Mouse (Mus musculus) intestine, postnatal 0 days (tissue): ENCODE measurements around the gene Txnl4b. TPM values are rescaled to one million over a fixed set of nuclear protein-coding genes. Genes with fewer than 3 reads are reported as not detected.

Experiments
- ATAC-seq: fragments of 200-750 bp; cut with Nextera tagmentation; 2 replicates; pipeline ENCODE4 v1.8.0; 2017; ENCODE audit warnings: mild to moderate bottlenecking, moderate TSS enrichment, moderate library complexity
- H3K27ac ChIP-seq: fragments of 300-500 bp; sonication (generic); 2 replicates; pipeline ENCODE4 v1.5.1; 2014; ENCODE audit warnings: mild to moderate bottlenecking, low read depth, low read length, moderate library complexity
- H3K27me3 ChIP-seq: fragments of 300-500 bp; sonication (generic); replicated peaks from 2 replicates; pipeline ENCODE4 v1.6.1; 2014; ENCODE audit warnings: low read length, mixed read lengths; ENCODE audit not compliant: control insufficient read depth, insufficient read depth
- H3K36me3 ChIP-seq: fragments of 300-500 bp; sonication (generic); 2 replicates; pipeline ENCODE4 v1.6.1; 2014; ENCODE audit warnings: mild to moderate bottlenecking, moderate library complexity; ENCODE audit not compliant: control insufficient read depth, insufficient read depth
- H3K4me1 ChIP-seq: fragments of 300-500 bp; sonication (generic); replicated peaks from 2 replicates; pipeline ENCODE4 v1.6.1; 2014; ENCODE audit warnings: antibody characterized with exemption, low read length, mixed read lengths; ENCODE audit not compliant: control insufficient read depth, insufficient read depth
- H3K4me2 ChIP-seq: fragments of 300-500 bp; sonication (generic); replicated peaks from 2 replicates; pipeline ENCODE4 v1.6.1; 2014; ENCODE audit warnings: low read depth, mild to moderate bottlenecking, moderate library complexity
- H3K4me3 ChIP-seq: fragments of 300-500 bp; sonication (generic); 2 replicates; pipeline ENCODE4 v1.5.1; 2014; ENCODE audit warnings: low read depth, low read length
- H3K9ac ChIP-seq: fragments of 300-500 bp; sonication (generic); 2 replicates; pipeline ENCODE4 v1.6.1; 2014; ENCODE audit warnings: mild to moderate bottlenecking, low read depth, low read length
- H3K9me3 ChIP-seq: fragments of 300-500 bp; sonication (generic); 2 replicates; pipeline ENCODE4 v1.6.1; 2016; ENCODE audit warnings: mixed run types; ENCODE audit not compliant: control insufficient read depth
- CTCF ChIP-seq: sonication (generic); IDR thresholded peaks from 2 replicates; pipeline ENCODE4 v1.5.1; 2016; ENCODE audit warnings: low read depth, mild to moderate bottlenecking, control low read depth, antibody characterized with exemption, moderate library complexity
- WGBS: fragments of 180-500 bp; shearing (Covaris S2); extraction: QIAGEN DNeasy Blood & Tissue Kit; methylation state at CpG from one replicate; pipeline ENCODE4 v1.1.7; 2014; 5-methylcytosine and 5-hydroxymethylcytosine counted together
- polyA plus RNA-seq: library from polyadenylated mRNA; unstranded; fragments of >200 nt; fragmentation: Nextera tagmentation; extraction: Ambion mirVana; gene quantifications from 2 replicates; pipeline ENCODE4 v1.2.1, GENCODE M21; 2015

Gene Txnl4b
- polyA plus RNA-seq, 1 experiment from 2014 or later = 17.0 TPM

DNA sequence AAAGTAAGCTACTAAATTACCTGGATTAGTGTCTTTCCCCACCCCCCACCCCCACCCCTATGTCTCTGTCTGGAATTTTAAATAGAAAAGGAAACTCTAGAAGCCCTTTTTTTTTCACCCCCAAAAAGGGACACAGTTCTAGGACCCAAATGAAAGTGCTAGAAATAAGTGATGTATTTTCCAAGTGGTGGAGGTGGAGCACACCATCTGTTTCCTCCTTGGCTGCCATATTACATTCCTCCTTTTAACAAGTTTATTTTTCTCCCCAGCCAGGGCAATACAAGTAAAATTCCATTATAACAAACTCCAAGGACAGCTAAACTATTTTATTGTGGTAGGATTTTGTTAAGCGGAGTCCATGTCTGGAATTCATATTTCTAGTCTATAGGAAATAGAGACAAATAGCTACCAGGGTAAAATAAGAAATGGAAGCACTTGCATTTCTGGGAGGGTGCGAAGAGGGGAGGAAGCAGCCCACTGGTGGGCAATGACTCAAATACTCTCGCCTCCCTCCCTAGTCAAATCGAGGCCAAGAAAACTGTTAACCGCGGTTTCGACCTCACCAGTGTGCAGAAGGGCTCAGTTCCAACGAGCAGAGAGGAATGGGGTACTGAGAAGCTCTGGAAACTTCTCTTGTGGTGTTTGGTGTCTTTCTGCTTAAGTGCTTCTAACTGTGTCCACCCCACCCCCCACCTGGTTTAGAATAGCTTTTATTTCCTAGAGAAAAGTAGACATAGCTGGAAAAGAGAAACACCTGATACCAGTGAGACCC is 22.8 kb upstream of the Txnl4b start:
- Histone ChIP-seq H3K4me1 (no peaks in the 10 kb centered on the region), H3K9ac (no peak overlapping the region), H3K4me3 (no peak overlapping the region), H3K9me3 (no peaks in the 10 kb centered on the region), H3K4me2 (no peak overlapping the region), H3K36me3 (peaks cover 11% of the 10 kb centered on the region; the same call in 1 of the 2 replicates), H3K27ac (no peak overlapping the region), H3K27me3 (no peaks in the 10 kb centered on the region)
- ATAC-seq = no peak
- no peak for TF ChIP-seq CTCF
- WGBS = 76% methylated on average over 8 of the region's 8 CpGs

DNA sequence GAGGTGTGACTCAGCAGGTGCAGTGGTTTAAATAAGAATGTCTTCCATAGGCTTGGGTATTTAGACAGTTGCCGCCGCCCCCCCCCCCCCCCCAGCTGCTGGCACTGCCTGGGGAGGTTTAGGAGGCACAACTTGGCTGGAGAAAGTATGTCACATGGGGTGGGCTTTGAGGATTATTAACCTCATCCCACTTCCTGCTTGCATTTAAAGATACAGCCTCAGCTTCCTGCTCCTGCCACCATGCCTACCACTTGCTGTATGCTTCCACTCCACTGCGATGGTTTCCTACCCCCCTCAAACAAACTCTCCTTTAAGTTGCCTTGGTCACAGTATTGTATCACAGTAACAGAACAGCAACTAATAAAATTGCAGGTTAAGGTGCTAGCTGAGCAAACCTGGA is 21.6 kb upstream of the Txnl4b start:
- no peak overlapping the region for H3K9ac ChIP-seq
- no peak for TF ChIP-seq CTCF
- no peaks in the 10 kb centered on the region for H3K9me3 ChIP-seq
- H3K4me3 ChIP-seq = no peak overlapping the region
- H3K27me3 ChIP-seq = no peaks in the 10 kb centered on the region
- H3K4me2 ChIP-seq = no peak overlapping the region
- no peak for ATAC-seq
- H3K27ac ChIP-seq = no peak overlapping the region
- no peaks in the 10 kb centered on the region for H3K4me1 ChIP-seq
- 37% methylated on average over 3 of the region's 3 CpGs for WGBS
- peaks cover 21% of the 10 kb centered on the region for H3K36me3 ChIP-seq

DNA sequence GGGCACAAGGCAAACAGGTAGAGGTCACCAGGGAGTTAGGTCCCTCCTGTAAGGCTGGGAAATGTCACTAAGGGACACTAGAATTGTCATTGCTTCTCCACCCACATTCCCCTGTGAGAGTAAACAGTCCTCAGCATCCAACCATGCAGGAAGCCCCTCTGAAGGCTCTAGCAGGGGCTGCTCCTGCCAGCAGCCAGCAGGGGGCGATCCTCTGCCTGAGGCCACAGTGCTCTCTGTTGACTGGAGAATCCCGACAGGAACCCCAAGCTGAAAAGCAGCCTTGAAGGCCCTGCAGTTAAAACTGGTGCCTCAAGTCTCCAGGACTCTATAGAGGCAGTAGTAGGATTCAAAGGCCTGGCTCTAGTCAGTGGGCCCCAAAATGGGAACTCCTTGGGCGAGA is 14.0 kb upstream of the Txnl4b start:
- peak; percentile 67 for TF ChIP-seq CTCF
- no peak for ATAC-seq
- WGBS = 33% methylated on average over 3 of the region's 3 CpGs

DNA sequence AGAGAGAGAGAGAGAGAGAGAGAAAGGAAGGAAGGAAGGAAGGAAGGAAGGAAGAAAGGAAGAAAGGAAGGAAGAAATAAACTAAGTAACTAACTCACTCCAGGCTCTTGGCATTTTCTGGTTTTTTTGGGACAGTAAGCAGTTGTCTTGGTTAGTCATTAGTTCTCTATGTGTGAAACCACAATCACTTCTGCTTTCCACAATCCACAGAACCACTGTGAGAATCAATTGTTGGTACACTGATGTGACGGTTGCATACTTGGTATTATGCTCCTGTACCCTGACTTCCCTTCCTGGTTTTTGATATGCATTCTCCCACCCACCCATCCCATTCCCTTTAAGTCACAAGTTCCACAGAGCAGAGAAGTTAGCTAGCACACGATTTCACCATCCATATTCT is 1.8 kb upstream of the Txnl4b start:
- Histone ChIP-seq H3K27ac (no peak overlapping the region), H3K9ac (no peak overlapping the region), H3K27me3 (no peaks in the 10 kb centered on the region), H3K4me2 (no peak overlapping the region), H3K4me1 (peaks cover 6% of the 10 kb centered on the region; the same call in 1 of the 2 replicates), H3K36me3 (peaks cover 41% of the 10 kb centered on the region), H3K9me3 (no peaks in the 10 kb centered on the region), H3K4me3 (no peak overlapping the region)
- 87% methylated on average over 2 of the region's 2 CpGs for WGBS
- ATAC-seq = no peak
- no peak for TF ChIP-seq CTCF

More for the DNA sequence above, 14.0 kb upstream of the Txnl4b start:
- H3K9ac ChIP-seq = no peak overlapping the region
- H3K4me1 ChIP-seq = no peaks in the 10 kb centered on the region
- H3K9me3 ChIP-seq = no peaks in the 10 kb centered on the region
- no peak overlapping the region for H3K4me2 ChIP-seq
- H3K27me3 ChIP-seq = no peaks in the 10 kb centered on the region
- no peak overlapping the region for H3K27ac ChIP-seq
- peaks cover 95% of the 10 kb centered on the region for H3K36me3 ChIP-seq
- H3K4me3 ChIP-seq = no peak overlapping the region

DNA sequence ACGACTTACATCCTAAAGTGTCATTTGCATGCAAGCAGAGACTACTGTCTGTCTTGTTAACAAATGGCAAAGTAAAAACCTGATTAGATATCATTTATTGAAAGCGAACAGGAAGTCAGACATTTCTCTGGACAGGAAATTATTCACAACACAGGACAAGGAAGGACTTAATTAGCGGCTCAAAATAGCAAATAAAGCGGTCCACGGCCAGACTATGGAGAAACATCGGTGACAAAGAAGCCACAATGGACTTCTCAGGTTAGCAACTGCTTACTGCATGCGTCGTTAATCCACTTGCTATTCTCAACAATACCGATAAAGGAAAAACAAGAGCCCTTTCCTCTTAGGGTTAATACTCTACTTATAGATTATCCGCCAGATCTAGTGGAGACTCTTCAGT is 926 bp upstream of the Txnl4b start:
- Histone ChIP-seq H3K27me3 (no peaks in the 10 kb centered on the region), H3K4me2 (peak overlapping the region; percentile 76), H3K4me1 (peaks cover 6% of the 10 kb centered on the region; the same call in 1 of the 2 replicates), H3K36me3 (peaks cover 39% of the 10 kb centered on the region), H3K9me3 (no peaks in the 10 kb centered on the region), H3K9ac (peak overlapping the region; percentile 95), H3K4me3 (peak overlapping the region; percentile 78), H3K27ac (peak overlapping the region; percentile 95)
- 3% methylated on average over 10 of the region's 10 CpGs for WGBS
- no peak for ATAC-seq
- no peak for TF ChIP-seq CTCF

DNA sequence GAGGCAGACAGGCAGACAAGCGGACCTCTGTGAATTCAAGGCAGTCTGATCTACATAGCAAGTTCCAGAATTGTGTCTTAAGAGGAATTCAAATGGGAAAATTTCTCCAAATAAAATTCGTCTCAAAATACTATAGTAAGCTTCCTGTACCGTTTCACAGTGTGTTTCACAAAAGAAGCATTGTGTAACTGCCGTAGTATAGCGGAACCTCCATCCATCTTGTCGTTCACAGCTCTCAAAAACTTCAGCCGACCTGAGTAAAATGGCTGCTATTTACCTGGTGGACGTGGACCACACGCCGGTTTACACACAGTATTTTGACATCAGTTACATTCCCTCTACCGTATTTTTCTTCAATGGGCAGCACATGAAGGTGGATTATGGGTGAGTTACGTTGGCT is 5.4 kb downstream of the Txnl4b start:
- no peak for ATAC-seq
- H3K27ac ChIP-seq = no peak overlapping the region
- H3K4me1 ChIP-seq = peaks cover 6% of the 10 kb centered on the region; the same call in 1 of the 2 replicates
- no peak overlapping the region for H3K9ac ChIP-seq
- peaks cover 16% of the 10 kb centered on the region; the same call in 1 of the 2 replicates for H3K36me3 ChIP-seq
- H3K9me3 ChIP-seq = no peaks in the 10 kb centered on the region
- TF ChIP-seq CTCF = no peak
- H3K27me3 ChIP-seq = no peaks in the 10 kb centered on the region
- H3K4me3 ChIP-seq = no peak overlapping the region
- H3K4me2 ChIP-seq = no peak overlapping the region
- WGBS = 87% methylated on average over 12 of the region's 12 CpGs
